Mouse (Mus musculus) forebrain, embryonic 10.5 days (tissue): ENCODE measurements at regions not wholly inside any gene's neighbourhood (a gene's known extent, or its start where the extent isn't known, plus 50 kb on each side); places are given as distances from the start of the nearest gene placed in this dataset. TPM values are rescaled to one million over a fixed set of nuclear protein-coding genes. Genes with fewer than 3 reads are reported as not detected.

Experiments
- DNase-seq: peaks from one replicate; pipeline ENCODE4 v3.0.0-alpha.2; 2017; ENCODE audit warnings: low spot score; ENCODE audit errors: extremely low spot score
- H3K27ac ChIP-seq: fragments of 300-500 bp; sonication (generic); 2 replicates; pipeline ENCODE4 v1.5.1; 2016; ENCODE audit warnings: mild to moderate bottlenecking
- H3K27me3 ChIP-seq: fragments of 300-500 bp; sonication (generic); 2 replicates; pipeline ENCODE4 v1.6.1; 2016; ENCODE audit warnings: mild to moderate bottlenecking; ENCODE audit not compliant: poor library complexity, severe bottlenecking
- H3K36me3 ChIP-seq: fragments of 300-500 bp; sonication (generic); replicated peaks from 2 replicates; pipeline ENCODE4 v1.6.1; 2016; ENCODE audit warnings: mild to moderate bottlenecking, moderate library complexity
- H3K4me1 ChIP-seq: fragments of 300-500 bp; sonication (generic); 2 replicates; pipeline ENCODE4 v1.6.1; 2016
- H3K4me3 ChIP-seq: fragments of 300-500 bp; sonication (generic); 2 replicates; pipeline ENCODE4 v1.5.1; 2016; ENCODE audit warnings: mild to moderate bottlenecking, moderate library complexity
- H3K9me3 ChIP-seq: fragments of 300-500 bp; sonication (generic); 2 replicates; pipeline ENCODE4 v1.6.1; 2016; ENCODE audit warnings: mild to moderate bottlenecking, moderate library complexity
- whole genome bisulfite sequencing: fragments of 180-500 bp; shearing (Covaris S2); methylation state at CpG from one replicate; pipeline ENCODE4 v1.1.7; 2016; 5-methylcytosine and 5-hydroxymethylcytosine counted together
- microRNA-seq: library from miRNA; unstranded; fragments of <30 nt; microRNA quantifications from one replicate; pipeline ENCODE4, GENCODE M21; 2017

- no peak overlapping the region for H3K4me3 ChIP-seq
- DNase-seq = no peak
- H3K36me3 ChIP-seq = no peaks in the 10 kb centered on the region
- no peak overlapping the region for H3K27ac ChIP-seq
- no peaks in the 10 kb centered on the region for H3K27me3 ChIP-seq
- H3K4me1 ChIP-seq = no peaks in the 10 kb centered on the region
- 73% methylated on average over 2 of the region's 2 CpGs for WGBS
- no peaks in the 10 kb centered on the region for H3K9me3 ChIP-seq
Measured at GRCm38 (mm10) chr1:195312426-195312825, 135.9 kb upstream of the Cr2 start.

GRCm38 (mm10) chr1:195285076-195285475, 108.6 kb upstream of the Cr2 start:
- H3K27ac ChIP-seq = no peak overlapping the region
- no peak overlapping the region for H3K4me3 ChIP-seq
- no peaks in the 10 kb centered on the region for H3K9me3 ChIP-seq
- H3K4me1 ChIP-seq = no peaks in the 10 kb centered on the region
- no peaks in the 10 kb centered on the region for H3K27me3 ChIP-seq
- H3K36me3 ChIP-seq = no peaks in the 10 kb centered on the region
- 82% methylated on average over 2 of the region's 2 CpGs for WGBS
- DNase-seq = no peak

GRCm38 (mm10) chr1:195241496-195241895, 65.0 kb upstream of the Cr2 start:
- Histone ChIP-seq H3K4me3 (no peak overlapping the region), H3K4me1 (no peaks in the 10 kb centered on the region), H3K9me3 (no peaks in the 10 kb centered on the region), H3K36me3 (no peaks in the 10 kb centered on the region), H3K27me3 (no peaks in the 10 kb centered on the region), H3K27ac (no peak overlapping the region)
- DNase-seq = peak; percentile 100
- 6% methylated on average over 30 of the region's 30 CpGs for WGBS

- H3K4me1 ChIP-seq = no peaks in the 10 kb centered on the region
- peak; percentile 24 for DNase-seq
- H3K9me3 ChIP-seq = no peaks in the 10 kb centered on the region
- H3K36me3 ChIP-seq = no peaks in the 10 kb centered on the region
- no peak overlapping the region for H3K4me3 ChIP-seq
- H3K27ac ChIP-seq = no peak overlapping the region
- no peaks in the 10 kb centered on the region for H3K27me3 ChIP-seq
Measured at GRCm38 (mm10) chr1:195232658-195233057, 56.1 kb upstream of the Cr2 start.

- no peaks in the 10 kb centered on the region for H3K4me1 ChIP-seq
- no peaks in the 10 kb centered on the region for H3K27me3 ChIP-seq
- H3K27ac ChIP-seq = no peak overlapping the region
- no peaks in the 10 kb centered on the region for H3K36me3 ChIP-seq
- WGBS = 84% methylated on average over 2 of the region's 2 CpGs
- no peak for DNase-seq
- H3K9me3 ChIP-seq = no peaks in the 10 kb centered on the region
- H3K4me3 ChIP-seq = no peak overlapping the region
Measured at GRCm38 (mm10) chr1:195227007-195227406, 50.5 kb upstream of the Cr2 start.

Small RNAs in the stretch of these regions (microRNA-seq; reads per million reads assigned to microRNA genes)
- gene Gm24802 = not detected
